Mouse (Mus musculus) forebrain, embryonic 14.5 days (tissue): ENCODE results near the gene Tbx20. TPM values are rescaled to one million over a fixed set of nuclear protein-coding genes. Genes with fewer than 3 reads are reported as not detected.
A peak's percentile ranks its signal among the peaks of the same experiment; 100 is the strongest.

Experiments used
- ATAC-seq: fragments of 200-750 bp; cut with Nextera tagmentation; 2 replicates; pipeline ENCODE4 v1.8.0; 2017; ENCODE audit warnings: mild to moderate bottlenecking, moderate library complexity
- DNase-seq: peaks from one replicate; pipeline ENCODE4 v3.0.0-alpha.2; 2015; ENCODE audit warnings: low spot score
- H3K27ac ChIP-seq: fragments of 300-500 bp; sonication (generic); 2 replicates; pipeline ENCODE4 v1.5.1; 2014; ENCODE audit warnings: low read depth, mild to moderate bottlenecking, control low read depth, low read length, moderate library complexity
- H3K27me3 ChIP-seq: fragments of 300-500 bp; sonication (generic); replicated peaks from 2 replicates; pipeline ENCODE4 v1.6.1; 2014; ENCODE audit warnings: low read length, control low read depth, mixed read lengths; ENCODE audit not compliant: control insufficient read depth, insufficient read depth
- H3K36me3 ChIP-seq: fragments of 300-500 bp; sonication (generic); 2 replicates; pipeline ENCODE4 v1.6.1; 2014; ENCODE audit warnings: low read length, control low read depth; ENCODE audit not compliant: control insufficient read depth, insufficient read depth
- H3K4me1 ChIP-seq: fragments of 300-500 bp; sonication (generic); 2 replicates; pipeline ENCODE4 v1.6.1; 2014; ENCODE audit warnings: antibody characterized with exemption, low read length, control low read depth; ENCODE audit not compliant: control insufficient read depth, insufficient read depth
- H3K4me2 ChIP-seq: fragments of 300-500 bp; sonication (generic); 2 replicates; pipeline ENCODE4 v1.6.1; 2014; ENCODE audit warnings: mild to moderate bottlenecking, control low read depth, low read length
- H3K4me3 ChIP-seq: fragments of 300-500 bp; sonication (generic); 2 replicates; pipeline ENCODE4 v1.5.1; 2014; ENCODE audit warnings: low read depth, low read length, control low read depth
- H3K9ac ChIP-seq: fragments of 300-500 bp; sonication (generic); 2 replicates; pipeline ENCODE4 v1.6.1; 2014; ENCODE audit warnings: mild to moderate bottlenecking, low read length, control low read depth, moderate library complexity
- H3K9me3 ChIP-seq: fragments of 300-500 bp; sonication (generic); replicated peaks from 2 replicates; pipeline ENCODE4 v1.6.1; 2016; ENCODE audit warnings: low read length, control low read depth, mixed read lengths; ENCODE audit not compliant: control insufficient read depth
- WGBS: fragments of 180-500 bp; shearing (Covaris S2); extraction: QIAGEN DNeasy Blood & Tissue Kit; methylation state at CpG from one replicate; pipeline ENCODE4 v1.1.7; 2014; 5-methylcytosine and 5-hydroxymethylcytosine counted together
- polyA plus RNA-seq: library from polyadenylated mRNA; unstranded; fragments of >200 nt; fragmentation: Nextera tagmentation; extraction: Ambion mirVana; gene quantifications from 2 replicates; pipeline ENCODE4 v1.2.1, GENCODE M21; 2014

Tbx20 gene
- polyA plus RNA-seq, 1 experiment from 2014 or later = 0.04 TPM

DNA sequence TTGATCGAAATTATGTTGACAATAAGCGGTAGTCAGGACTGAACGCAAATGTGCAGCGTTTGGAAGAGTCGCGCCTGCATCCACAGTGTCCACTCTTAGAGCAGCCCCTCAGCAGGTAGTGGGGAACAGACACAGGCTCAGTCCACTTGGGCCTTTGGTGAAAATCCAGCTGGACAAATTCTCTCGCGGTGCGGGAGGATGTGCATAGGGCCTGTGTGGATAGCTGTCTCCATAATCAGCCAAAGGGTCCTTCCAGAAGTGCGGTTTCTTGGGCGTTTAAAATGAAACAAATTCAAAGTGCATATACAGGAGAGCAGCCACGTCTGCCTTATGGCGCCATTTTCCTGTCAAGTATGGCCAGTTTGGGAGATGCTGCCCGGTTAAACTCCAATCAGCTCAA is 4.5 kb upstream of the Tbx20 start:
- Histone ChIP-seq H3K4me2 (no peak overlapping the region), H3K27me3 (peaks cover 86% of the 10 kb centered on the region), H3K4me1 (peaks cover 5% of the 10 kb centered on the region), H3K36me3 (no peaks in the 10 kb centered on the region), H3K4me3 (no peak overlapping the region), H3K9ac (no peak overlapping the region), H3K9me3 (no peaks in the 10 kb centered on the region), H3K27ac (no peak overlapping the region)
- DNase-seq = no peak
- no peak for ATAC-seq
- WGBS = 1% methylated on average over 14 of the region's 14 CpGs

DNA sequence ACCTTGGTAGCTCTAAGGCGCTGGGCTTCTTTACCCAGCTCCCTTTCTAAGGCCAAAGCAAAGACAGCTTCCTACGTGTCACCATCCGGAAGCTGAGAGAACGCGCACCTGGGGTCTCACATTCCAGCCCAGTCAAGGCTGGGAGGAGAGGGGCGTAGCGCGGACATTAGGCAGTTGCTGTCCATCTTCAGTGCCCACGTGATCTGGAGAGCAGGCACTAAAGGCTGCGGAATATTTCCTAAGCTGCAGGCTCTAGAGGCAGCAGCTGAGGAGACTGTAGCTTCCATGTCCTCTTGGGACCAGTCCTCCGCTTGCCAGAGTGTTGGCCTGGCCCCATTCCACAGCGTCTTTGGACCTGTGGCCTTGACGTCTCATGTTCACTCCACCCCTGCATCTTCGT is 3.9 kb upstream of the Tbx20 start:
- DNase-seq (no peak), ATAC-seq (no peak)
- H3K36me3 ChIP-seq = no peaks in the 10 kb centered on the region
- H3K27me3 ChIP-seq = peaks cover 91% of the 10 kb centered on the region
- H3K4me1 ChIP-seq = peaks cover 5% of the 10 kb centered on the region
- no peak overlapping the region for H3K9ac ChIP-seq
- H3K9me3 ChIP-seq = no peaks in the 10 kb centered on the region
- under 1% methylated on average over 14 of the region's 14 CpGs for WGBS
- no peak overlapping the region for H3K4me3 ChIP-seq
- H3K4me2 ChIP-seq = no peak overlapping the region
- no peak overlapping the region for H3K27ac ChIP-seq

- no peaks in the 10 kb centered on the region for H3K36me3 ChIP-seq
- H3K4me3 ChIP-seq = no peak overlapping the region
- no peak overlapping the region for H3K9ac ChIP-seq
- H3K27me3 ChIP-seq = peaks cover 95% of the 10 kb centered on the region
- H3K4me2 ChIP-seq = no peak overlapping the region
- ATAC-seq (no peak), DNase-seq (no peak)
- H3K27ac ChIP-seq = no peak overlapping the region
- H3K4me1 ChIP-seq = peaks cover 5% of the 10 kb centered on the region
- no peaks in the 10 kb centered on the region for H3K9me3 ChIP-seq
- under 1% methylated on average over 37 of the region's 37 CpGs for WGBS
Measured at GRCm38 (mm10) chr9:24777176-24777895, 3.2 kb upstream of the Tbx20 start.

- no peaks in the 10 kb centered on the region for H3K9me3 ChIP-seq
- no peak overlapping the region for H3K27ac ChIP-seq
- H3K9ac ChIP-seq = no peak overlapping the region
- H3K4me1 ChIP-seq = peaks cover 5% of the 10 kb centered on the region
- H3K27me3 ChIP-seq = peaks cover 96% of the 10 kb centered on the region
- no peak overlapping the region for H3K4me3 ChIP-seq
- no peaks in the 10 kb centered on the region for H3K36me3 ChIP-seq
- H3K4me2 ChIP-seq = no peak overlapping the region
- no peak for ATAC-seq
- DNase-seq = no peak
- under 1% methylated on average over 9 of the region's 9 CpGs for WGBS
Measured at GRCm38 (mm10) chr9:24776487-24776886, 2.4 kb upstream of the Tbx20 start.

DNA sequence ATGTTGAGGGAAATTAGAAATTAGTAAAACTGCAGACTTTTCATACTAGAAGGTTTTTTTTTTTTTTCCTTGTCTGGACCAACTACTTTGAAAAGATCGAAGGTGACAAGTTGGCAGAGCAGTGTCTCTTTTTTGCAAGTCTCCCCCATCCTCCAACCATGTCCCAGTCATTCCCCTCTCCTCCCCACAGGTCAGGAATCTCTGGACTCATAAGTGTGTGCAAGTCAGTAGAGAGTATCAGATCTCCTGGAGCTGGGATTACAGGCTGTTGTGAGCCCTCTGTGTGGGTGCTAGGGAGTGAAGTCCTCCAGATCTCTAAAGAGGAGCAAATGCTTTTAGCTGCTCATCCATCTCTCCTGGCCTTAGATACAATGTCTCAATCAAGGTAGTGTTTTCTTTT is 1.5 kb upstream of the Tbx20 start:
- no peak for ATAC-seq
- H3K36me3 ChIP-seq = no peaks in the 10 kb centered on the region
- no peak for DNase-seq
- H3K9ac ChIP-seq = no peak overlapping the region
- H3K4me2 ChIP-seq = no peak overlapping the region
- H3K9me3 ChIP-seq = no peaks in the 10 kb centered on the region
- no peak overlapping the region for H3K27ac ChIP-seq
- H3K4me3 ChIP-seq = no peak overlapping the region
- 0% methylated on average over 1 of the region's 1 CpGs for WGBS
- H3K27me3 ChIP-seq = peaks cover 94% of the 10 kb centered on the region
- no peaks in the 10 kb centered on the region; the same call in 1 of the 2 replicates for H3K4me1 ChIP-seq

DNA sequence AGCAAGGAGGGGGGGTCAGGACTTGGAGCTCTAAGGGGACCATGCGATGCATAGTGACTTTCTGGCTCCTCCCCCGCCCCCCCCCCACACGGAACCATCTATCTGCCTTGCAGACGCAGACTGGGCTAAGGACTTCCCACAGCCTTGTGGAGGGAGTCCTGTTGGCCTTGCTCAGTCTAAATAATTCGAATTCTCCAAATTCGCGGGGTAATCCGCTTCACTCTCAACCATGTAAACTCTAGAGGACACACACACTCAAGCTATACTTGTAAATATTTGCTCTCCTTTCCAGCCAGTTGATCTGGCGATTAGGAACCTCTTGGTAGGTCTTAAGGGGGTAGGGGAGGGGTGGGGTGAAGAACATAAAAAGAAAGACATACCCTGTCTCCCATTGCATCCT is 898 bp upstream of the Tbx20 start:
- no peak overlapping the region for H3K27ac ChIP-seq
- no peak overlapping the region for H3K9ac ChIP-seq
- peaks cover 93% of the 10 kb centered on the region for H3K27me3 ChIP-seq
- no peak overlapping the region for H3K4me3 ChIP-seq
- ATAC-seq (no peak), DNase-seq (no peak)
- no peaks in the 10 kb centered on the region for H3K36me3 ChIP-seq
- H3K4me2 ChIP-seq = no peak overlapping the region
- 1% methylated on average over 9 of the region's 9 CpGs for WGBS
- no peaks in the 10 kb centered on the region; the same call in 1 of the 2 replicates for H3K4me1 ChIP-seq
- H3K9me3 ChIP-seq = no peaks in the 10 kb centered on the region

- DNase-seq (no peak), ATAC-seq (no peak)
- H3K36me3 ChIP-seq = no peaks in the 10 kb centered on the region
- H3K4me2 ChIP-seq = peak overlapping the region; percentile 41
- no peak overlapping the region for H3K9ac ChIP-seq
- no peaks in the 10 kb centered on the region; the same call in 1 of the 2 replicates for H3K4me1 ChIP-seq
- no peak overlapping the region for H3K27ac ChIP-seq
- under 1% methylated on average over 19 of the region's 19 CpGs for WGBS
- H3K4me3 ChIP-seq = peak overlapping the region; percentile 26
- no peaks in the 10 kb centered on the region for H3K9me3 ChIP-seq
- H3K27me3 ChIP-seq = peaks cover 89% of the 10 kb centered on the region
Measured at GRCm38 (mm10) chr9:24773669-24774068, 434 bp downstream of the Tbx20 start.

- no peak for ATAC-seq
- H3K4me3 ChIP-seq = 0 out of 2 replicates have a peak overlapping the region, but pooled peaks have one; percentile 26
- no peak overlapping the region for H3K4me2 ChIP-seq
- no peaks in the 10 kb centered on the region; the same call in 1 of the 2 replicates for H3K4me1 ChIP-seq
- peaks cover 89% of the 10 kb centered on the region for H3K27me3 ChIP-seq
- H3K27ac ChIP-seq = no peak overlapping the region
- H3K36me3 ChIP-seq = no peaks in the 10 kb centered on the region
- 5% methylated on average over 9 of the region's 9 CpGs for WGBS
- H3K9me3 ChIP-seq = no peaks in the 10 kb centered on the region
- DNase-seq = no peak
- no peak overlapping the region for H3K9ac ChIP-seq
Measured at GRCm38 (mm10) chr9:24773171-24773570, 932 bp downstream of the Tbx20 start.

GRCm38 (mm10) chr9:24772431-24773120 is 1.5 kb downstream of the Tbx20 start:
- Histone ChIP-seq H3K27ac (no peak overlapping the region), H3K9ac (no peak overlapping the region), H3K4me1 (no peaks in the 10 kb centered on the region; the same call in 1 of the 2 replicates), H3K4me2 (no peak overlapping the region), H3K36me3 (no peaks in the 10 kb centered on the region), H3K4me3 (no peak overlapping the region), H3K9me3 (no peaks in the 10 kb centered on the region), H3K27me3 (peaks cover 89% of the 10 kb centered on the region)
- ATAC-seq (no peak), DNase-seq (no peak)
- WGBS = 5% methylated on average over 9 of the region's 9 CpGs
